Mouse (Mus musculus) spleen, adult 2 months (tissue): ENCODE measurements around the gene Asrgl1.

Source experiments
- CTCF ChIP-seq: fragments of 200-500 bp; IDR thresholded peaks from 2 replicates; pipeline ENCODE4 v1.5.1; 2011; ENCODE audit warnings: mild to moderate bottlenecking, inconsistent platforms; ENCODE audit not compliant: insufficient read depth, insufficient read length, insufficient replicate concordance; ENCODE audit errors: extremely low read depth
- POLR2A ChIP-seq: fragments of 200-500 bp; IDR thresholded peaks from 2 replicates; pipeline ENCODE4 v1.6.1; 2011; ENCODE audit warnings: low read depth, low read length, inconsistent platforms

DNA sequence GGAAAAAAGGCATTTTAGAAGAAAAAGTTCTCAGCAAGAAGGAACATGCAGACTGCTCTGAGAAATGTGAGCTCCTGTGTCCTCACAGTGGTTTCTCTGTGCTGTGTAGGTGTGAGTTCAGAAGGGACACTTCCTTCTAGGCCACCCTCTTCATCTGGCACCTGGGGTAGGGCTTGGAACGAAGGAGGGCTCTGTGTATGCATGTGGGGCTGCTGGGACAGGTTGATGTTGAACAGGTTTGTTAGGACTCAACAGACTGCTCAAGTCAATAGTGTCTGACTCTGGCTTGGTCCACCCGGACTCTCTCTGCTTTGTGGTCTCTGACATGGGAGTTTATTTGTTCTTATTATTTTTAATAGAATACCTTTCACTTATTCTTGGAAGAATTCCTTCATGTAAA lies 65.1 kb downstream of the Asrgl1 start:
- TF ChIP-seq CTCF = no peak
- no peak for TF ChIP-seq POLR2A
